Mouse (Mus musculus) stomach, embryonic 16.5 days (tissue): ENCODE data around the gene Ints1. TPM values are rescaled to one million over a fixed set of nuclear protein-coding genes. Genes with fewer than 3 reads are reported as not detected.

ENCODE experiments used
- ATAC-seq: fragments of 200-750 bp; cut with Nextera tagmentation; 2 replicates; pipeline ENCODE4 v1.8.0; 2017; ENCODE audit warnings: moderate number of reproducible peaks, moderate TSS enrichment; ENCODE audit not compliant: insufficient read depth, low FRiP score
- H3K27ac ChIP-seq: fragments of 300-500 bp; sonication (generic); 2 replicates; pipeline ENCODE4 v1.5.1; 2014; ENCODE audit warnings: low read length
- H3K27me3 ChIP-seq: fragments of 300-500 bp; sonication (generic); 2 replicates; pipeline ENCODE4 v1.6.1; 2014; ENCODE audit warnings: low read length, control low read depth, mixed read lengths; ENCODE audit not compliant: control insufficient read depth, insufficient read depth
- H3K36me3 ChIP-seq: fragments of 300-500 bp; sonication (generic); 2 replicates; pipeline ENCODE4 v1.6.1; 2014; ENCODE audit warnings: low read length; ENCODE audit not compliant: control insufficient read depth, insufficient read depth
- H3K4me1 ChIP-seq: fragments of 300-500 bp; sonication (generic); 2 replicates; pipeline ENCODE4 v1.6.1; 2014; ENCODE audit warnings: low read length, control low read depth, mixed read lengths; ENCODE audit not compliant: control insufficient read depth, insufficient read depth
- H3K4me2 ChIP-seq: fragments of 300-500 bp; sonication (generic); 2 replicates; pipeline ENCODE4 v1.6.1; 2014; ENCODE audit warnings: low read depth, low read length, mixed read lengths
- H3K4me3 ChIP-seq: fragments of 300-500 bp; sonication (generic); replicated peaks from 2 replicates; pipeline ENCODE4 v1.5.1; 2014; ENCODE audit warnings: mild to moderate bottlenecking, low read length
- H3K9ac ChIP-seq: fragments of 300-500 bp; sonication (generic); 2 replicates; pipeline ENCODE4 v1.6.1; 2014; ENCODE audit warnings: low read length
- H3K9me3 ChIP-seq: fragments of 300-500 bp; sonication (generic); replicated peaks from 2 replicates; pipeline ENCODE4 v1.6.1; 2016; ENCODE audit warnings: low read length, control low read depth; ENCODE audit not compliant: control insufficient read depth
- WGBS: fragments of 180-500 bp; shearing (Covaris S2); extraction: QIAGEN DNeasy Blood & Tissue Kit; methylation state at CpG from one replicate; pipeline ENCODE4 v1.1.7; 2014; 5-methylcytosine and 5-hydroxymethylcytosine counted together
- polyA plus RNA-seq: library from polyadenylated mRNA; unstranded; fragments of >200 nt; fragmentation: Nextera tagmentation; extraction: Ambion mirVana; gene quantifications from 2 replicates; pipeline ENCODE4 v1.2.1, GENCODE M21; 2015

The Ints1 gene
- 20.2 and 21.0 TPM in 2 replicates for polyA plus RNA-seq

DNA sequence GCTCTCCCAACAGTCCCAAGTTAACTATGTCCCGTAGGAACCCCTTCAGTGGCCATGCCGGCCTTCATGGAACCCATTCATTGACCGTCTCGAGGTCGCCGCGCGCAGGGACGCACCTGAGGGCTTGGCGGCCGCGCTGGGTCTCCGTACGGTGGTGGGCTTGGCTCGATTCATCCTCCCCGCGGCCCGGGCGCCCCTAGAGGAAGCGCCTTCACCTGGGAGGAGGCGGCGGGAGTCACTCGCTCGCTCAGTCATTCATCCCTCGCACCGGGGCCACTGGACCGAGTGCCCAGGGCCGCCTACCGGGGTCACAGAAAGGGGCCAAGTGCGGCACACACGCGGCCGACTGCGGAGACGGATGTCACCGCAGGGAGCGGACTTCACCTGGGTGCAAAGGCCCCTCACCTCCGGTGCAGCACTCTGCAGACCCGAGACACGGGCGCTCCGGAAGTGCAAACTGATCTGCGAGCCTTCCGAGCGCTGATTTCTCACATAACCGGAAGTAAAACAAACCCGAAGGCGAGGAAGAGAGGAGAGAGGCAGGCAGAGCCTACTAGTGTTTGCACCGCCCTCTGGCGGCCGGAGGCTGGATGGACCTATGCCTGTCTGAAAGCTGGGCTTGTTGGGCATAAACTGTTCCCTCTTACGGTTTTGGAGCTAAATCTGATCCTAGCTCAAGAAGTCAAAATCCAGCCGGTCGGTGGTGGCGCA is at the start of gene Ints1:
TSS of gene Ints1 (minus strand) at position 459 of the 711 bp plus-strand sequence.
- peak within 1 kb of the TSS; percentile 26; the same call in 1 of the 2 replicates for H3K27ac ChIP-seq
- WGBS: under 1% methylated on average over 54 of the region's 55 CpGs

DNA sequence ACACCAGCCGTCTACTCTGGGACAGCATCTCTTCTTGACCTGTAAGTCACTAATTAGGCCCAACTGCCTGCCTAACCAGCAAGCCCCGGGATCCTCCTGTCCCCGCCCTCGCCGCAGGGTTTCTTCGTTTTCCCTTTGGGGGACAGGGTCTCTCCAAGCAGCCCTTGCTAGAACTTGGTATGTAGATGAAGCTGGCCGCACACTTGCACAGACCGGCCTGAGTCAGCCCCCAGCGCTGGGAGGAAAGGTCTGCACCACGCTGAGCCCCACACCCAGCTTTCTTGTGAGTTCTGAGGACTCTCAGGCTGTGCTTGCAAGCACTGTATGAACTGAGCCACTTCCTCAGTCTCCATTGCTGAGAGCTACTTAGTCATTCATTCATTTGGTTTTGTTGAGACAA is 49.1 kb upstream of the Ints1 start:
- Histone ChIP-seq H3K9me3 (no peaks in the 10 kb centered on the region), H3K9ac (no peak overlapping the region), H3K4me3 (no peak overlapping the region), H3K27ac (no peak overlapping the region), H3K4me2 (no peak overlapping the region), H3K27me3 (no peaks in the 10 kb centered on the region), H3K36me3 (peaks cover 4% of the 10 kb centered on the region; the same call in 1 of the 2 replicates), H3K4me1 (peaks cover 24% of the 10 kb centered on the region)
- 87% methylated on average over 10 of the region's 10 CpGs for WGBS
- ATAC-seq: no peak

More for the DNA sequence above, at the start of gene Ints1:
- peak within 1 kb of the TSS; percentile 72 for H3K4me3 ChIP-seq
- H3K4me2 ChIP-seq: peak within 1 kb of the TSS; percentile 93
- no peaks in the 10 kb centered on the region for H3K9me3 ChIP-seq
- H3K9ac ChIP-seq: peak within 1 kb of the TSS; percentile 88
- ATAC-seq: peak; percentile 89
- H3K36me3 ChIP-seq: peaks cover 15% of the 10 kb centered on the region; the same call in 1 of the 2 replicates
- peaks cover 8% of the 10 kb centered on the region for H3K4me1 ChIP-seq
- no peaks in the 10 kb centered on the region for H3K27me3 ChIP-seq

DNA sequence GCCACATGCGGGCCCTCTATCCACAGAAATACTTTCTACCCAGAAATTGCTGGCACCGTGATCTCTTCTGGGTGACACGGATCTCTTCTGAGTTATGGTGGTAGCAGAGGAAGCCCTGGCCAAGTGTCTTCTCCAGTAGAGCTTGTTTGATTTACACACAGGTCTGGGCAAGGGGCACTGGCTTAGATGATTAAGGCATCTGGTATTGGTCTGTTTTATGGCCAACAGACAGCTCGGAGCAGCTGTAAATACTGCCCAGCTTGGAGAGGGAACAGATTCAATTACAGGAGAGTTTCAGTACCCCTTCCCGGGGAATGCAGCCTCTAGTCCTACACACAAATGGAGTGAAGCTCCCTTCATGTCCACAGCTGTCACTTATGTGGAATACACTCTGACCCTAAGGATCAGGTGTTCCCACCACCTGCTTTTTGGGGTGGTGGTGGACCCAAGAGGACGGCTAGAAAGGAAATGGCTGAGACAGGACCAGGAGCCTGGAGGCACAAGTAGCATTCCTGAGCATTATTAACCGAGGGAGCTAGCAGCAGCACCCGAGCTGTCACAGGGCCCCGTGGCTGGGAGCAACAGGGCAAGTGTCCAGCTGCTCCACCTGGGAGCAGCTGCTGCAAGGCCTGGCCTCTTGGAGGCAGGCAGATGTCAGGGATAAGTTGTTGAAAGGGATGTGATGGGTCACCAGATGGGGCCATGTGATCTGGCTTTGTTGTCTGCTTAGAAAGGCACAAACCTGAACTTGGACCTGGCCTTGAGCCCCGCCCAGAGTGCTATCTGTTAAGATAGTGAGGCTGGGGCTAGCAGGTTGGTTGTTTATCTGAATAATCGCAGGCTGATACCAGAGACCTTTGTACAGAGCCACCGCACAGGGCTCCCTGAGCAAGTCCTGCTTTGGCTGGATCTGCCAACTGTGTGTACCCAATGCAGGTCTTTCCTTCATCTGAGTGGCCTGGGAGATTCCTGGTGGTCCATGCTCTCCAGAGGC is 46.3 kb upstream of the Ints1 start:
- Histone ChIP-seq H3K9me3 (no peaks in the 10 kb centered on the region), H3K36me3 (peaks cover 4% of the 10 kb centered on the region; the same call in 1 of the 2 replicates), H3K4me3 (no peak overlapping the region), H3K9ac (peak overlapping the region; percentile 39), H3K27ac (peak overlapping the region; percentile 57), H3K4me2 (no peak overlapping the region), H3K4me1 (peaks cover 21% of the 10 kb centered on the region), H3K27me3 (no peaks in the 10 kb centered on the region)
- WGBS: 61% methylated on average over 12 of the region's 12 CpGs
- ATAC-seq: peak; percentile 42; the same call in 1 of the 2 replicates

DNA sequence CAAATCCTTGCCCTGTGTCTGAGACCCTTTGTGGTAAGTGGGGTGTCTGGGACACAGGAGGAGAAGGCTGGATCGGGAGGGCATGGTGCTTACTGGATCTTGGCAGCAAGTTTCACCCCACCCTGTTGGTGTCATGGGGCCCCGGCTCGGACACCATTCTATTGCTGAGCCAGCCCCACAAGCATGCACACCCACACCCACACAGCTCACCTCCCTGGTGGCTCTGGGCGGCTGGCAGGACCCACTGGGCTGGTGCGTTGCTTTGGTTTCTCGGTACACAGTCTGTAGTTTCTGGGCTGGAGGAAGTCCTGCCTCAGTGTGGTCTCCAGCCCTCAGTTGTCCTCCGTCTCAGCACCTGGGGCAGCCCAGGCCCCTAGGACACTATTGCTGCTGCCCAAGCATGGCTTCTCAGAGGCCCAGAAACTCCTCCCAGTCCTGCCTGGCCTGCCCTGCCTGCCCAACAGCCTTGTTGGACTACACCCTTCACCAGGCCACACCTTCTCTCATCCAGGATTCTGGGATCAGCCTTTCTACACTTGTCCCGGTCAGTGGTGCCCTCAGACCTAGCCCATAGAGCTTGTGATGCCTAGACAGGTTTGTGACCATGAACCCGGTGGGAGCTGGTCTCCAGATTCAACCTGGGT is 44.2 kb upstream of the Ints1 start, which contains the start of gene Tmem184a:
TSS of gene Tmem184a (minus strand) at position 380 of the 644 bp plus-strand sequence.
- H3K9me3 ChIP-seq: no peaks in the 10 kb centered on the region
- peaks cover 4% of the 10 kb centered on the region; the same call in 1 of the 2 replicates for H3K36me3 ChIP-seq
- peak within 1 kb of the TSS; percentile 31 for H3K4me2 ChIP-seq
- 73% methylated on average over 9 of the region's 9 CpGs for WGBS
- peak within 1 kb of the TSS; percentile 20 for H3K4me3 ChIP-seq
- H3K9ac ChIP-seq: peak within 1 kb of the TSS; percentile 54
- peak within 1 kb of the TSS; percentile 83 for H3K27ac ChIP-seq
- H3K4me1 ChIP-seq: peaks cover 13% of the 10 kb centered on the region
- H3K27me3 ChIP-seq: no peaks in the 10 kb centered on the region
- ATAC-seq: no peak; the same call in 1 of the 2 replicates

DNA sequence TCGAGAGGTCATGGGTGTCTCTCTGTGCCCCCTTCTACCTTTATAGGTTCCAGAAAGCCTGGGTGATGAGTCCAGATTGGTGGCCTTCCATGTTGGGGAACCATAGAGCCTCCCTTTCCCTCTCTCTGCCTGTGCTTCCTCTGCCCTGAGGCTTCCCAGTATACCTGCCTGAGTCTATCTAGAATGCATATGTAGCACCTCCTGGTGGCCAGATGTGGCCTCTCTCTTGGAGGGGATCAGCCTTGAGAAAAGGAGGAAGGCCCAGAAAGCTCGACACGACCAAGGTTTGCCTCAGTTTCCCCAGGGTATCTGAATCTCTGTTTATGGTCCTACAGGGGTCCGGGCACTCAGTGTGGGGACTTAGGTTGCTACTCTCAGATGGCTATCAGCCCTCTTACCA is 43.3 kb upstream of the Ints1 start:
- Histone ChIP-seq H3K27ac (peak overlapping the region; percentile 83), H3K36me3 (peaks cover 4% of the 10 kb centered on the region; the same call in 1 of the 2 replicates), H3K27me3 (0 out of 2 replicates have a peak, but pooled peaks cover 5% of the 10 kb centered on the region), H3K4me1 (peaks cover 13% of the 10 kb centered on the region), H3K9ac (peak overlapping the region; percentile 54; the same call in 1 of the 2 replicates), H3K4me3 (peak overlapping the region; percentile 20), H3K4me2 (peak overlapping the region; percentile 31), H3K9me3 (no peaks in the 10 kb centered on the region)
- ATAC-seq: no peak
- WGBS: 50% methylated on average over 4 of the region's 4 CpGs

DNA sequence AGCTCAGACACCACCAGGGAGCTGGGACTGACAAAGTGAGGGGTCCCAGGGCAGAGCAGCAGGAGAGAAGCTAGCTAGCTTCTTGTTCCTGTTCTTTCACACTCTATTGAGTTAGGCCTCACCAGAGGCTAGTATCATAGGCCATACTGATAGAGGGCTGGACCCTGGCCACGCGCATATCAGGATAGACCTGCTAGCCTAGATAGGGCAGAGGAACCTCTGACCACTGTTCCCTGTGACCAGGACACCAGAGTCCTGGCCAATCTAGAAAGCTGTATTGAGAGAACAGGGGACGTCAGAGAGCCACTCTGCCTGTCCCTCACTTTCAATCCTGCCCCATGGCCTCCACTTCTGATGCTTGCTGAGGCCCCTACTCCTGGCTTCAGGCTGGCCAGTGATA is 42.6 kb upstream of the Ints1 start:
- Histone ChIP-seq H3K4me3 (no peak overlapping the region), H3K4me2 (0 out of 2 replicates have a peak overlapping the region, but pooled peaks have one; percentile 19), H3K9ac (no peak overlapping the region), H3K27me3 (0 out of 2 replicates have a peak, but pooled peaks cover 8% of the 10 kb centered on the region), H3K9me3 (no peaks in the 10 kb centered on the region), H3K27ac (no peak overlapping the region), H3K4me1 (peaks cover 13% of the 10 kb centered on the region), H3K36me3 (peaks cover 4% of the 10 kb centered on the region; the same call in 1 of the 2 replicates)
- no peak for ATAC-seq
- 83% methylated on average over 3 of the region's 3 CpGs for WGBS

DNA sequence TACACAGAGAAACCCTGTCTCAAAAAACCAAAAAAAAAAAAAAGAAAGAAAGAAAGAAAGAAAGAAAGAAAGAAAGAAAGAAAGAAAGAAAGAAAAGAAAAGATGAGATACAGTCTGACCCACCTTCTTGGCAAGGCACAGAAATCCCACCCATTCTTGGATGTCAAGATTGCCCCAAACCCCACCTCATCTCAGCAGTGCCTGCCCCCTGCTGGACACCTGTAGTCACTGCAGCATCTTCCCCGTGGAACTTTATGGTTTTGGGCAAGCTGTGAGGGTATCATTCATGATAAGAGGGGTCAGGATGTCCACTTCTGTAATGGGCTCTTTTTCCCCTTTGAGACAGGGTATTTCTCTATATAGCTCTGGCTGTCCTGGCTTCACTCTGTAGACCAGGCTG is 41.8 kb upstream of the Ints1 start:
- H3K4me3 ChIP-seq: no peak overlapping the region
- no peaks in the 10 kb centered on the region for H3K9me3 ChIP-seq
- H3K36me3 ChIP-seq: peaks cover 4% of the 10 kb centered on the region; the same call in 1 of the 2 replicates
- peaks cover 12% of the 10 kb centered on the region for H3K4me1 ChIP-seq
- peaks cover 8% of the 10 kb centered on the region; the same call in 1 of the 2 replicates for H3K27me3 ChIP-seq
- no peak for ATAC-seq
- 4% methylated on average over 1 of the region's 1 CpGs for WGBS
- H3K4me2 ChIP-seq: no peak overlapping the region
- H3K9ac ChIP-seq: no peak overlapping the region
- H3K27ac ChIP-seq: no peak overlapping the region

DNA sequence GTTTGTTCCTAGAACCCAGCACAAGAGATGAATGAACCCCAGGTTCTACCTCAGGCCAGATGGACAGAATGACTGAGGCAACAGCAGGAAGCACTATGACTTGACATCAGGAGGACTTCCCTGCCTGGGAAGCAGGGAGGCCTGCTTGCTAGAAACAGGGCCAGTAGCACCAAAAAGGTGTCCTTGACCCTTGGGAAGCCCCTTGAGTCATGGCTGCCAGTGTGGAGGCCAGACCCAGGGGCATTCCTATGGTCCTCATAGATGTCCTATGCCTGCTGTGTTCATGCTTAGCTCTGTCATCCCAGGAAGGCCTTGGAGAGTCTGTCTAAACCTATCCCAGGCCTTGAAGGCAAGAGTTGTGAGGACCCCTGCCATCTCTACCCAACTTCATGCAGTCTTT is 41.0 kb upstream of the Ints1 start:
- Histone ChIP-seq H3K4me2 (no peak overlapping the region), H3K4me3 (no peak overlapping the region), H3K9ac (no peak overlapping the region), H3K27me3 (peaks cover 8% of the 10 kb centered on the region; the same call in 1 of the 2 replicates), H3K9me3 (no peaks in the 10 kb centered on the region), H3K27ac (no peak overlapping the region), H3K4me1 (peaks cover 3% of the 10 kb centered on the region; the same call in 1 of the 2 replicates), H3K36me3 (no peaks in the 10 kb centered on the region)
- ATAC-seq: no peak
